ENCODE assay signal across 28 mouse cellular contexts in genomic region chr8:49543321-49543720, GRCm38 (mm10).
DNase-seq lines count a peak whose midpoint lies in the region; ATAC-seq and TF ChIP-seq lines count a peak whose summit lies in the region.
"Had no signal": no experiment of that assay in that cellular context is flagged by ENCODE, and none has a peak within 500 bp of the region (broad histone marks: within the 10 kb centered on the region; RNA-seq: fewer than 3 reads in every experiment).

No protein-coding gene starts in this region.

- H3K4me1 ChIP-seq in forebrain, embryonic 14.5 days (ENCODE audit: control insufficient read depth, insufficient read depth, low read length): no peaks in the 10 kb centered on the region
- H3K4me1 ChIP-seq in forebrain, embryonic 15.5 days: no peaks in the 10 kb centered on the region
- H3K4me1 ChIP-seq in lung, postnatal 0 days (ENCODE audit: insufficient read depth, low read depth, low read length): no peaks in the 10 kb centered on the region
- no peaks in the 10 kb centered on the region for H3K4me1 ChIP-seq in heart, embryonic 12.5 days (replicated peaks)
- H3K4me1 ChIP-seq: embryonic facial prominence, embryonic 12.5 days; hindbrain, embryonic 15.5 days; kidney, embryonic 15.5 days; limb, embryonic 15.5 days; liver, embryonic 13.5 days; midbrain, embryonic 10.5 days; midbrain, embryonic 15.5 days; stomach, embryonic 15.5 days had no signal

- ATAC-seq in forebrain, embryonic 14.5 days: no peak
- no peak for ATAC-seq in forebrain, embryonic 15.5 days (replicated peaks)
- ATAC-seq in lung, postnatal 0 days: no peak
- no peak for ATAC-seq in heart, embryonic 12.5 days (ENCODE audit: insufficient number of reproducible peaks, low FRiP score)
- ATAC-seq: activated CD4-positive, CD25-positive, alpha-beta regulatory T cell, adult 4 months; midbrain, embryonic 15.5 days had no signal

- no peaks in the 10 kb centered on the region for H3K9me3 ChIP-seq in forebrain, embryonic 14.5 days (replicated peaks; ENCODE audit: control insufficient read depth, low read length)
- H3K9me3 ChIP-seq in forebrain, embryonic 15.5 days: no peaks in the 10 kb centered on the region
- no peaks in the 10 kb centered on the region for H3K9me3 ChIP-seq in lung, postnatal 0 days (ENCODE audit: low read length)
- H3K9me3 ChIP-seq in heart, embryonic 12.5 days (replicated peaks): no peaks in the 10 kb centered on the region
- H3K9me3 ChIP-seq: embryonic facial prominence, embryonic 12.5 days; hindbrain, embryonic 15.5 days; kidney, embryonic 15.5 days; limb, embryonic 10.5 days; limb, embryonic 15.5 days; liver, embryonic 13.5 days; midbrain, embryonic 10.5 days; midbrain, embryonic 15.5 days; stomach, embryonic 15.5 days had no signal

- DNase-seq in forebrain, embryonic 14.5 days (ENCODE audit: low spot score): peak; percentile 37
- peak; percentile 6 for DNase-seq in lung, postnatal 0 days (ENCODE audit: low spot score)
- no peak for DNase-seq in lung, postnatal 36 days
- DNase-seq in layer of hippocampus, postnatal 10 days (ENCODE audit: low spot score in 2 of 2): peak; percentile 21 to 28
- no peak for DNase-seq in heart, postnatal 4 days
- DNase-seq: adrenal gland, adult 2 months; cerebellum, adult 11 months; cerebellum, adult 9-11 months; embryo, embryonic 11 days; gastrocnemius, postnatal 14 days; kidney, adult 18-20 months; kidney, postnatal 25 days; liver, embryonic 13.5 days; lung, adult 18-20 months; lung, postnatal 10 days; right cerebral cortex, postnatal 25 days had no signal

- no peaks in the 10 kb centered on the region for H3K36me3 ChIP-seq in forebrain, embryonic 14.5 days (ENCODE audit: control insufficient read depth, insufficient read depth, low read length)
- no peaks in the 10 kb centered on the region for H3K36me3 ChIP-seq in forebrain, embryonic 15.5 days
- no peaks in the 10 kb centered on the region for H3K36me3 ChIP-seq in lung, postnatal 0 days (ENCODE audit: insufficient read depth, low read length)
- no peaks in the 10 kb centered on the region for H3K36me3 ChIP-seq in heart, embryonic 12.5 days
- H3K36me3 ChIP-seq: embryonic facial prominence, embryonic 12.5 days; hindbrain, embryonic 15.5 days; kidney, embryonic 15.5 days; limb, embryonic 10.5 days; limb, embryonic 15.5 days; liver, embryonic 13.5 days; midbrain, embryonic 10.5 days; midbrain, embryonic 15.5 days; stomach, embryonic 15.5 days had no signal

- H3K4me3 ChIP-seq in forebrain, embryonic 14.5 days (ENCODE audit: low read depth, low read length): no peak overlapping the region
- no peak overlapping the region for H3K4me3 ChIP-seq in forebrain, embryonic 15.5 days
- H3K4me3 ChIP-seq in lung, postnatal 0 days (ENCODE audit: low read depth, low read length): no peak overlapping the region
- H3K4me3 ChIP-seq in heart, embryonic 12.5 days: no peak overlapping the region
- H3K4me3 ChIP-seq: embryonic facial prominence, embryonic 12.5 days; hindbrain, embryonic 15.5 days; kidney, embryonic 15.5 days; limb, embryonic 10.5 days; limb, embryonic 15.5 days; liver, embryonic 13.5 days; midbrain, embryonic 10.5 days; midbrain, embryonic 15.5 days; stomach, embryonic 15.5 days had no signal

- no peaks in the 10 kb centered on the region for H3K27me3 ChIP-seq in forebrain, embryonic 14.5 days (replicated peaks; ENCODE audit: control insufficient read depth, insufficient read depth, low read length)
- no peaks in the 10 kb centered on the region for H3K27me3 ChIP-seq in forebrain, embryonic 15.5 days
- no peaks in the 10 kb centered on the region for H3K27me3 ChIP-seq in lung, postnatal 0 days (replicated peaks; ENCODE audit: insufficient read depth, low read length)
- H3K27me3 ChIP-seq in heart, embryonic 12.5 days (replicated peaks): no peaks in the 10 kb centered on the region
- H3K27me3 ChIP-seq: CH12.LX; embryonic facial prominence, embryonic 12.5 days; hindbrain, embryonic 15.5 days; kidney, embryonic 15.5 days; limb, embryonic 15.5 days; liver, embryonic 13.5 days; midbrain, embryonic 15.5 days; stomach, embryonic 15.5 days had no signal

- 88% methylated on average over 4 of the region's 4 CpGs for WGBS in forebrain, embryonic 14.5 days
- 79% methylated on average over 4 of the region's 4 CpGs for WGBS in forebrain, embryonic 15.5 days
- 65% methylated on average over 4 of the region's 4 CpGs for WGBS in lung, postnatal 0 days
- WGBS in heart, embryonic 12.5 days: 75% methylated on average over 4 of the region's 4 CpGs

- no peak for TF ChIP-seq EP300 in lung, postnatal 0 days (IDR thresholded peaks at IDR 0.05)

- H3K27ac ChIP-seq in forebrain, embryonic 14.5 days (ENCODE audit: low read depth, low read length): no peak overlapping the region
- H3K27ac ChIP-seq in forebrain, embryonic 15.5 days (replicated peaks): no peak overlapping the region
- H3K27ac ChIP-seq in lung, postnatal 0 days (ENCODE audit: low read length): no peak overlapping the region
- H3K27ac ChIP-seq in heart, embryonic 12.5 days (ENCODE audit: poor library complexity, severe bottlenecking): no peak overlapping the region
- H3K27ac ChIP-seq: embryonic facial prominence, embryonic 12.5 days; hindbrain, embryonic 15.5 days; kidney, embryonic 15.5 days; limb, embryonic 10.5 days; limb, embryonic 15.5 days; liver, embryonic 13.5 days; midbrain, embryonic 10.5 days; midbrain, embryonic 15.5 days; stomach, embryonic 15.5 days had no signal

- TF ChIP-seq CTCF in lung, postnatal 0 days (IDR thresholded peaks at IDR 0.05): no peak

- H3K9ac ChIP-seq in forebrain, embryonic 14.5 days (ENCODE audit: low read length): no peak overlapping the region
- H3K9ac ChIP-seq in forebrain, embryonic 15.5 days (replicated peaks): no peak overlapping the region
- H3K9ac ChIP-seq in lung, postnatal 0 days (replicated peaks; ENCODE audit: low read depth): no peak overlapping the region
- H3K9ac ChIP-seq in heart, embryonic 12.5 days: no peak overlapping the region
- H3K9ac ChIP-seq: embryonic facial prominence, embryonic 12.5 days; hindbrain, embryonic 15.5 days; kidney, embryonic 15.5 days; limb, embryonic 15.5 days; liver, embryonic 13.5 days; midbrain, embryonic 15.5 days; stomach, embryonic 15.5 days had no signal

- no peak overlapping the region for H3K4me2 ChIP-seq in forebrain, embryonic 14.5 days (ENCODE audit: low read length)
- H3K4me2 ChIP-seq in forebrain, embryonic 15.5 days (replicated peaks): no peak overlapping the region
- no peak overlapping the region for H3K4me2 ChIP-seq in lung, postnatal 0 days (replicated peaks; ENCODE audit: low read depth, low read length)
- H3K4me2 ChIP-seq in heart, embryonic 12.5 days: no peak overlapping the region
- H3K4me2 ChIP-seq: embryonic facial prominence, embryonic 12.5 days; hindbrain, embryonic 15.5 days; kidney, embryonic 15.5 days; limb, embryonic 15.5 days; liver, embryonic 13.5 days; midbrain, embryonic 15.5 days; stomach, embryonic 15.5 days had no signal

Comparison
In these comparisons a context has a peak if more than half of its experiments do, and no peak if none do; other contexts are left out.
1. DNase-seq: peak in forebrain, embryonic 14.5 days (single experiment), lung, postnatal 0 days (single experiment) and layer of hippocampus, postnatal 10 days (2 of 2); none in lung, postnatal 36 days (single experiment) and heart, postnatal 4 days (single experiment).